Mouse (Mus musculus): ENCODE measurements at regions not wholly inside any gene's neighbourhood (a gene's known extent, or its start where the extent isn't known, plus 50 kb on each side); places are given as distances from the start of the nearest gene placed in this dataset.

- Histone ChIP-seq H3K27ac (no peak overlapping the region), H3K4me3 (ENCODE audit: insufficient read depth in 1 of 2, low read depth in 2 of 2, low read length in 2 of 2) (no peak overlapping the region), H3K36me3 (replicated peaks; ENCODE audit: control insufficient read depth, insufficient read depth, low read depth) (no peaks in the 10 kb centered on the region), H3K4me1 (replicated peaks; ENCODE audit: control insufficient read depth in 2 of 2, insufficient read depth in 2 of 2, low read length in 1 of 2) (no peaks in the 10 kb centered on the region), H3K27me3 (ENCODE audit: control insufficient read depth, insufficient read depth, low read length) (no peaks in the 10 kb centered on the region), H3K9me3 (ENCODE audit: control insufficient read depth, low read length) (no peaks in the 10 kb centered on the region), H3K9ac (replicated peaks) (no peak overlapping the region), H3K4me2 (ENCODE audit: low read depth) (no peak overlapping the region)
- no peak for DNase-seq (ENCODE audit: low read depth in 3 of 3, low spot score in 3 of 3)
- no peak for ATAC-seq (ENCODE audit: insufficient read depth)
- 0 out of 2 replicates have a peak, but pooled peaks have one; percentile 13 for TF ChIP-seq CTCF (IDR thresholded peaks at IDR 0.05; ENCODE audit: low read depth)
- no peak for TF ChIP-seq EP300 (IDR thresholded peaks at IDR 0.05; ENCODE audit: low read depth)
- WGBS (ENCODE audit: insufficient replicate concordance) = 48% methylated on average over 6 of the region's 6 CpGs
Measured at GRCm38 (mm10) chr9:31719309-31719708, 194.0 kb downstream of the Barx2 start.

GRCm38 (mm10) chr9:31710022-31710421 lies 203.2 kb downstream of the Barx2 start:
- H3K4me1 ChIP-seq (replicated peaks; ENCODE audit: control insufficient read depth in 2 of 2, insufficient read depth in 2 of 2, low read length in 1 of 2) = no peaks in the 10 kb centered on the region
- ATAC-seq (ENCODE audit: insufficient read depth) = no peak
- WGBS (ENCODE audit: insufficient replicate concordance) = 39% methylated on average over 2 of the region's 2 CpGs

GRCm38 (mm10) chr9:31706688-31707087 lies 206.6 kb downstream of the Barx2 start:
- TF ChIP-seq EP300 (IDR thresholded peaks at IDR 0.05; ENCODE audit: low read depth) (no peak), CTCF (IDR thresholded peaks at IDR 0.05; ENCODE audit: low read depth) (no peak)
- Histone ChIP-seq H3K4me2 (ENCODE audit: low read depth) (no peak overlapping the region), H3K9me3 (ENCODE audit: control insufficient read depth, low read length) (no peaks in the 10 kb centered on the region), H3K36me3 (replicated peaks; ENCODE audit: control insufficient read depth, insufficient read depth, low read depth) (no peaks in the 10 kb centered on the region), H3K4me3 (ENCODE audit: insufficient read depth in 1 of 2, low read depth in 2 of 2, low read length in 2 of 2) (no peak overlapping the region), H3K9ac (replicated peaks) (no peak overlapping the region), H3K27me3 (ENCODE audit: control insufficient read depth, insufficient read depth, low read length) (no peaks in the 10 kb centered on the region), H3K27ac (no peak overlapping the region), H3K4me1 (replicated peaks; ENCODE audit: control insufficient read depth in 2 of 2, insufficient read depth in 2 of 2, low read length in 1 of 2) (no peaks in the 10 kb centered on the region)
- DNase-seq (ENCODE audit: low read depth in 3 of 3, low spot score in 3 of 3) (no peak), ATAC-seq (ENCODE audit: insufficient read depth) (no peak)
- WGBS (ENCODE audit: insufficient replicate concordance) = 68% methylated on average over 6 of the region's 7 CpGs

More at GRCm38 (mm10) chr9:31710022-31710421, 203.2 kb downstream of the Barx2 start:
- H3K36me3 ChIP-seq (replicated peaks; ENCODE audit: control insufficient read depth, insufficient read depth, low read depth) = no peaks in the 10 kb centered on the region
- no peak for TF ChIP-seq CTCF (IDR thresholded peaks at IDR 0.05; ENCODE audit: low read depth)
- TF ChIP-seq EP300 (IDR thresholded peaks at IDR 0.05; ENCODE audit: low read depth) = no peak
- no peak for DNase-seq (ENCODE audit: low read depth in 3 of 3, low spot score in 3 of 3)
- no peak overlapping the region for H3K9ac ChIP-seq (replicated peaks)
- no peak overlapping the region for H3K4me2 ChIP-seq (ENCODE audit: low read depth)
- no peak overlapping the region for H3K4me3 ChIP-seq (ENCODE audit: insufficient read depth in 1 of 2, low read depth in 2 of 2, low read length in 2 of 2)
- no peaks in the 10 kb centered on the region for H3K27me3 ChIP-seq (ENCODE audit: control insufficient read depth, insufficient read depth, low read length)
- no peak overlapping the region for H3K27ac ChIP-seq
- H3K9me3 ChIP-seq (ENCODE audit: control insufficient read depth, low read length) = no peaks in the 10 kb centered on the region

- H3K27me3 ChIP-seq (ENCODE audit: control insufficient read depth, insufficient read depth, low read length) = no peaks in the 10 kb centered on the region
- H3K4me1 ChIP-seq (replicated peaks; ENCODE audit: control insufficient read depth in 2 of 2, insufficient read depth in 2 of 2, low read length in 1 of 2) = no peaks in the 10 kb centered on the region
- H3K36me3 ChIP-seq (replicated peaks; ENCODE audit: control insufficient read depth, insufficient read depth, low read depth) = no peaks in the 10 kb centered on the region
- H3K9ac ChIP-seq (replicated peaks) = no peak overlapping the region
- DNase-seq (ENCODE audit: low read depth in 3 of 3, low spot score in 3 of 3) = no peak
- H3K27ac ChIP-seq = no peak overlapping the region
- H3K4me2 ChIP-seq (ENCODE audit: low read depth) = no peak overlapping the region
- no peak for ATAC-seq (ENCODE audit: insufficient read depth)
- no peak overlapping the region for H3K4me3 ChIP-seq (ENCODE audit: insufficient read depth in 1 of 2, low read depth in 2 of 2, low read length in 2 of 2)
- H3K9me3 ChIP-seq (ENCODE audit: control insufficient read depth, low read length) = no peaks in the 10 kb centered on the region
- WGBS (ENCODE audit: insufficient replicate concordance) = 61% methylated on average over 7 of the region's 7 CpGs
- no peak for TF ChIP-seq EP300 (IDR thresholded peaks at IDR 0.05; ENCODE audit: low read depth)
- TF ChIP-seq CTCF (IDR thresholded peaks at IDR 0.05; ENCODE audit: low read depth) = no peak
Measured at GRCm38 (mm10) chr9:31690921-31691475, 222.3 kb downstream of the Barx2 start.

- H3K4me2 ChIP-seq (ENCODE audit: low read depth) = no peak overlapping the region; the same call in 1 of the 2 replicates
- H3K36me3 ChIP-seq (replicated peaks; ENCODE audit: control insufficient read depth, insufficient read depth, low read depth) = no peaks in the 10 kb centered on the region
- no peak overlapping the region for H3K27ac ChIP-seq
- 5% methylated on average over 3 of the region's 3 CpGs for WGBS (ENCODE audit: insufficient replicate concordance)
- H3K9me3 ChIP-seq (ENCODE audit: control insufficient read depth, low read length) = no peaks in the 10 kb centered on the region
- H3K27me3 ChIP-seq (ENCODE audit: control insufficient read depth, insufficient read depth, low read length) = no peaks in the 10 kb centered on the region
- H3K4me1 ChIP-seq (replicated peaks; ENCODE audit: control insufficient read depth in 2 of 2, insufficient read depth in 2 of 2, low read length in 1 of 2) = no peaks in the 10 kb centered on the region
- DNase-seq (ENCODE audit: low read depth in 3 of 3, low spot score in 3 of 3) = no peak
- ATAC-seq (ENCODE audit: insufficient read depth) = no peak
- TF ChIP-seq CTCF (IDR thresholded peaks at IDR 0.05; ENCODE audit: low read depth) (no peak), EP300 (IDR thresholded peaks at IDR 0.05; ENCODE audit: low read depth) (no peak)
- H3K4me3 ChIP-seq (ENCODE audit: insufficient read depth in 1 of 2, low read depth in 2 of 2, low read length in 2 of 2) = no peak overlapping the region
- H3K9ac ChIP-seq (replicated peaks) = no peak overlapping the region
Measured at GRCm38 (mm10) chr9:31688398-31688705, 224.1 kb upstream of the Tmem45b start.
